Mouse (Mus musculus): ENCODE measurements around the gene Trim63. TPM values are rescaled to one million over a fixed set of nuclear protein-coding genes. Genes with fewer than 3 reads are reported as not detected.
A peak's percentile ranks its signal among the peaks of the same experiment; 100 is the strongest.

Gene Trim63
- total and polyA plus RNA-seq, 3 experiments: 0.25 to 0.49 TPM; not detected in 1

DNA sequence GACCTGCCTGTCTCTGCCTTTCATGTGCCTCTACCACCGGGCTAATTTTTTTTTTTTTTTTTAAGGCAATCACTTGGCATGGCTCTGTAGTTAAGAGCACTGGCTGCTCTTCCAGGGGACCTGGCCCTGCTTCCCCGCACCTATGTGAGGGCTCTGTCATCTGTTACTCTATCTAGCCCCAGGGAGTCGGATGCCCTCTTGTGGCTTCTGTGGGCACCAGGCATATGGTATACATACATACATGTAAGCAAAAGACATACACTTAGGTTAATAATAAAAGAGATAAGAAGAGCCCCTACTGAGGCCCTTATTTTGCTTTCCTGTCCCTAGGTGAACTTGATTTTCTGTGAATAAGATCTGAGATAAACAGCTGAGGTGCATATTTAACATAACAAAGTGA lies 29.7 kb downstream of the Trim63 start:
- no peak overlapping the region for H3K4me2 ChIP-seq (ENCODE audit: insufficient read depth, low read depth, poor library complexity, severe bottlenecking)
- TF ChIP-seq SMC3 (IDR thresholded peaks at IDR 0.05; ENCODE audit: low read depth, low read length) (peak; percentile 31), NRF1 (IDR thresholded peaks at IDR 0.05; ENCODE audit: low read depth, low read length) (no peak), CTCF (conservative IDR thresholded peaks at IDR 0.05 in 1 of 2, IDR thresholded peaks at IDR 0.05 in 1 of 2; ENCODE audit: low read depth in 2 of 2, low read length in 2 of 2) (peak in 1 of 2 experiments; percentile 47; a peak in 2 of 4 replicates)
- H3K9me3 ChIP-seq (replicated peaks; ENCODE audit: low read length): peaks cover 2% of the 10 kb centered on the region
- H3K79me2 ChIP-seq (replicated peaks; ENCODE audit: control insufficient read depth, extremely low read depth, insufficient read depth, poor library complexity, severe bottlenecking): no peaks in the 10 kb centered on the region
- in situ Hi-C loops (cut with MboI; ENCODE audit: low pct_ligation_motif_present, low pct_unique_long_range_greater_than_20kb, low sequenced_read_pairs): no loop called here
- no peaks in the 10 kb centered on the region for H3K4me1 ChIP-seq (ENCODE audit: control insufficient read depth in 1 of 2, insufficient read depth in 2 of 2)
- dilution Hi-C loops (cut with MboI; ENCODE audit: extremely low pct_ligation_motif_present, extremely low pct_unique_long_range_greater_than_20kb, low sequenced_read_pairs): no loop called here
- H3K4me3 ChIP-seq (replicated peaks in 1 of 3; ENCODE audit: low read depth in 2 of 3, low read length in 2 of 3, poor library complexity in 1 of 3): no peak overlapping the region
- no peaks in the 10 kb centered on the region for H3K36me3 ChIP-seq (replicated peaks in 1 of 2; ENCODE audit: control insufficient read depth in 1 of 2, insufficient read depth in 1 of 2, low read length in 1 of 2)
- H3K27ac ChIP-seq (ENCODE audit: insufficient read depth, low read depth): no peak overlapping the region
- H3K27me3 ChIP-seq (replicated peaks): no peaks in the 10 kb centered on the region
- no peak for DNase-seq (ENCODE audit: extremely low read depth)
- H3K9ac ChIP-seq (ENCODE audit: insufficient read depth, low read depth): no peak overlapping the region

DNA sequence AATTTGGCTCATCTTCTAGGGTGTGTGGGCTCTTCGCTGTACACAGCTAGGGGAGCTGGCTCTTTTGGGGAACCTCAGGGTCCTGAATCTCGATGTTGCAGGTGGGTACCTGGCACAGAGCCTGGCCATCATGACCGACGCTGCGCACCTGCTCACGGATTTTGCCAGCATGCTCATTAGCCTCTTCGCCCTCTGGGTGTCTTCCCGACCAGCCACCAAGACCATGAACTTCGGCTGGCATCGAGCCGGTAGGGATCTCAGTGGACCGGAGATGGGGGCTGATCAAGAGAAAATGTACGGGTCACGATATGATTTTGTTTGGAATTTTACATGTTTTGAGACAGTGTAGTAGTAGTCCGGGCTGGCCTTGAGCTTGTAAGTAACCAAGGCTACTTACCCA lies 30.9 kb downstream of the Trim63 start:
- Histone ChIP-seq H3K4me2 (ENCODE audit: insufficient read depth, low read depth, poor library complexity, severe bottlenecking) (no peak overlapping the region), H3K4me1 (ENCODE audit: control insufficient read depth in 1 of 2, insufficient read depth in 2 of 2) (peaks cover 0 to 2% of the 10 kb centered on the region in 2 experiments; a peak in 1 of 4 replicates)

DNA sequence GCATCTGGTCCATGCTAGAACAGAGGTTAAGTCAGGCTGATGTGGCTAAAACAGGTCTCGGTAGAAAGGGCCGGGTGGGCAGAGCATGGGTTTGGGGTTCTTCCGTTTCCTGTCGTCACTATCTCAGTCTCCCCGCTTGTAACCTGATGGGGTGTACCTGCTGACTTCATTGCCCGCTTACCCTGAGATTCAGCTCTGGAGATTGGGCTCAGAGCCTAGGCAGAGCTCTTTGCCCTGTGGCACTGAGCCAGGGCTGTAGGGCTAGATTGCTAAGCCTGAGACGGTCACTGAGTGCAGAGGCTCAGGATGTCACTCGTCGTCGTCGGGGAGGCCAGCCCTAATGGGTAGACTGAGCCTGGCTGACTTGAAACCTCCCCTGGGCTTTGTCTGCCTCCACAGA lies 33.2 kb downstream of the Trim63 start:
- Histone ChIP-seq H3K4me1 (ENCODE audit: control insufficient read depth in 1 of 2, insufficient read depth in 2 of 2) (peaks cover 4 to 10% of the 10 kb centered on the region in 2 experiments), H3K9me3 (replicated peaks; ENCODE audit: low read length) (peaks cover 9% of the 10 kb centered on the region), H3K9ac (ENCODE audit: insufficient read depth, low read depth) (no peak overlapping the region), H3K27me3 (replicated peaks) (no peaks in the 10 kb centered on the region), H3K4me2 (ENCODE audit: insufficient read depth, low read depth, poor library complexity, severe bottlenecking) (no peak overlapping the region), H3K36me3 (replicated peaks in 1 of 2; ENCODE audit: control insufficient read depth in 1 of 2, insufficient read depth in 1 of 2, low read length in 1 of 2) (no peaks in the 10 kb centered on the region), H3K27ac (ENCODE audit: insufficient read depth, low read depth) (no peak overlapping the region), H3K4me3 (replicated peaks in 1 of 3; ENCODE audit: low read depth in 2 of 3, low read length in 2 of 3, poor library complexity in 1 of 3) (no peak overlapping the region), H3K79me2 (replicated peaks; ENCODE audit: control insufficient read depth, extremely low read depth, insufficient read depth, poor library complexity, severe bottlenecking) (no peaks in the 10 kb centered on the region)
- TF ChIP-seq TCF12 (IDR thresholded peaks at IDR 0.05; ENCODE audit: low read depth, low read length): no peak
- TF ChIP-seq USF1 (IDR thresholded peaks at IDR 0.05; ENCODE audit: low read depth, low read length): no peak
- no peak for TF ChIP-seq TBP (conservative IDR thresholded peaks at IDR 0.05; ENCODE audit: low read depth, low read length)
- TF ChIP-seq GABPA (IDR thresholded peaks at IDR 0.05; ENCODE audit: insufficient replicate concordance, low read depth, low read length): no peak
- TF ChIP-seq ETS1 (conservative IDR thresholded peaks at IDR 0.05; ENCODE audit: low read depth, low read length): no peak
- TF ChIP-seq USF2 (conservative IDR thresholded peaks at IDR 0.05; ENCODE audit: low read depth, low read length): no peak
- TF ChIP-seq ZMIZ1 (IDR thresholded peaks at IDR 0.05; ENCODE audit: low read depth, low read length): no peak
- no peak for TF ChIP-seq EP300 (IDR thresholded peaks at IDR 0.05; ENCODE audit: low read length)
- dilution Hi-C loops (cut with MboI; ENCODE audit: extremely low pct_ligation_motif_present, extremely low pct_unique_long_range_greater_than_20kb, low sequenced_read_pairs) (no loop called here), in situ Hi-C loops (cut with MboI; ENCODE audit: low pct_ligation_motif_present, low pct_unique_long_range_greater_than_20kb, low sequenced_read_pairs) (no loop called here)
- DNase-seq (ENCODE audit: extremely low read depth): no peak

More for the DNA sequence above, 30.9 kb downstream of the Trim63 start:
- no peak overlapping the region for H3K4me3 ChIP-seq (replicated peaks in 1 of 3; ENCODE audit: low read depth in 2 of 3, low read length in 2 of 3, poor library complexity in 1 of 3)
- H3K9ac ChIP-seq (ENCODE audit: insufficient read depth, low read depth): no peak overlapping the region
- in situ Hi-C loops (cut with MboI; ENCODE audit: low pct_ligation_motif_present, low pct_unique_long_range_greater_than_20kb, low sequenced_read_pairs): no loop called here
- TF ChIP-seq JUN (IDR thresholded peaks at IDR 0.05; ENCODE audit: insufficient read depth, low read depth, low read length) (no peak), USF2 (conservative IDR thresholded peaks at IDR 0.05; ENCODE audit: low read depth, low read length) (no peak), PAX5 (IDR thresholded peaks at IDR 0.05; ENCODE audit: low read length) (no peak)
- H3K79me2 ChIP-seq (replicated peaks; ENCODE audit: control insufficient read depth, extremely low read depth, insufficient read depth, poor library complexity, severe bottlenecking): no peaks in the 10 kb centered on the region
- no peak overlapping the region for H3K27ac ChIP-seq (ENCODE audit: insufficient read depth, low read depth)
- dilution Hi-C loops (cut with MboI; ENCODE audit: extremely low pct_ligation_motif_present, extremely low pct_unique_long_range_greater_than_20kb, low sequenced_read_pairs): no loop called here
- peaks cover 10% of the 10 kb centered on the region for H3K9me3 ChIP-seq (replicated peaks; ENCODE audit: low read length)
- no peaks in the 10 kb centered on the region for H3K36me3 ChIP-seq (replicated peaks in 1 of 2; ENCODE audit: control insufficient read depth in 1 of 2, insufficient read depth in 1 of 2, low read length in 1 of 2)
- no peak for DNase-seq (ENCODE audit: extremely low read depth)
- H3K27me3 ChIP-seq (replicated peaks): no peaks in the 10 kb centered on the region
